Mouse (Mus musculus) skeletal muscle tissue, postnatal 0 days (tissue): ENCODE measurements around the gene Lrit2. TPM values are rescaled to one million over a fixed set of nuclear protein-coding genes. Genes with fewer than 3 reads are reported as not detected.

ENCODE experiments used
- polyA plus RNA-seq: library from polyadenylated mRNA; unstranded; fragments of >200 nt; fragmentation: Nextera tagmentation; extraction: Ambion mirVana; gene quantifications from 2 replicates; pipeline ENCODE4 v1.2.1, GENCODE M21; 2015

Gene Lrit2
- not detected in 2 replicates for polyA plus RNA-seq

DNA sequence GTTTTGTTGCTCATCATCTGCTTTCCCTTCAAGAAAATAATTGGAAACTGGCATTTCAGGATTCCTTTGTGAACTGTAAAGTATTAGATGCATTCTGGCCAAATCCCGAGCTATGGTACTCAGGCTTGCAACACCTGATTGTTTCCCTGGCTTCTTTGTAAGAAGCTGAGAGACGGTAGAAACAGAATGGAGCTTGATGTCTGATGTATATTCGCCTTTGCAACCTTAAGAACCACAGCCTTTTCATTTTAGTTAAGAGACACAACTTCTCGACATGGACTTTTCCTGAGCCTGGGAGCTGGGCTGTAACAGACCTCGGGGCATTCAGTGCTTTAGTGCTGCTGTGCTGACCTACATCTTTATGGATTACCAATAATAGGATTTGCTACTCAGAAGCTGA is at the start of gene Lrit2:
Gene Lrit2 (plus strand): TSS at position 301 of the 400 bp plus-strand sequence.

DNA sequence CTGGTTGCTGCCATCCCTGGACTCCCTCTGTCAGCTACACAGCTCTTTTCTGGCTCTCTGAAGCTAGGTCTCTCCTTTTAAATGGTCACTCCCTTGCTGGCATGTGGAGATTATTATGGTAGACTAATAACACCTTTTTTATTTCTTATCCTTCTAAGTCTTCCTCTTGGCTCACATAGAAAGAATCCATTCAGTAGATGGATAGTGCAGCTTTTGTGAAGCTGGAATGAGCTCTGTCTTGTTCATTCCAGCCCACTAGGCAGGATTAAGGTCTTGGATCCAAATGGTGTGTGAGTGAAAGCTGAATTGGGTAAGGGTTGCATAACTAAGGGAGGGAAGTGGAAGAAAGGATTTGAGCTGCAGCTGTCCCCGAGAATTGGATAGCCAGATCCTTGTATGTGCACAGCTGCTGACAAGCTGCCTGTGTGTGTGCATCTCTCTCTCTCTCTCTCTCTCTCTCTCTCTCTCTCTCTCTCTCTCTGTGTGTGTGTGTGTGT is 18.8 kb upstream of the Lrit2 start, which contains the start of gene Rgr:
Gene Rgr (minus strand): TSS at position 51 of the 497 bp plus-strand sequence.

DNA sequence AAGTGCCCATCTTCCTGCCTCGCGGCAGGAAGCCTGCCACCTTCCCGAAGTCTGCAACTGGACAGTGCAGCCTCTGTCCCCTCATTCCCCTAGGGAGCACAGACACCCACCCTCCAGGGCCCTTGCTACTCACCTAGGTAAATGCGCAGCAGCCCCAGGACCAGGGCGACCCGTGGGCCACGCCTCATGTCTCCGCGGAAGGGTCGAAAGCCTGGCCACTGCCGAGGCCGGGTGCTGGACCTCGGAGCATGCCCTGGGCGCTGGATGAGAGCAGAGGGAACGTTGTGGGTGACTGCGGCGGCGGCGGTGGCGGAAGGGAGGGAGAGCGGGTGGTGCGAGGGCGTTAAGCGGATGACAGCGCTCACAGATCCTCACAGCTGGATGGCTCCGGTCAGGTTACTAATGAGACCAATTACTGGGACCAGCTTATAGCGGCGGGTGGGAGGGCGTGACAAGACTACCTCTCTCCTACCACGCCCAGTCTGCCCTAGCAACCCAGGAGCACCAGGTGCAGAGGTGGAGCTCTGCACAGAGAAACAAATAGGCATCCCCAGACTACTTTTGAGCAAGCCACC is 30.3 kb downstream of the Lrit2 start, which contains the start of gene Cdhr1:
Gene Cdhr1 (minus strand): TSS at position 392 of the 575 bp plus-strand sequence.

DNA sequence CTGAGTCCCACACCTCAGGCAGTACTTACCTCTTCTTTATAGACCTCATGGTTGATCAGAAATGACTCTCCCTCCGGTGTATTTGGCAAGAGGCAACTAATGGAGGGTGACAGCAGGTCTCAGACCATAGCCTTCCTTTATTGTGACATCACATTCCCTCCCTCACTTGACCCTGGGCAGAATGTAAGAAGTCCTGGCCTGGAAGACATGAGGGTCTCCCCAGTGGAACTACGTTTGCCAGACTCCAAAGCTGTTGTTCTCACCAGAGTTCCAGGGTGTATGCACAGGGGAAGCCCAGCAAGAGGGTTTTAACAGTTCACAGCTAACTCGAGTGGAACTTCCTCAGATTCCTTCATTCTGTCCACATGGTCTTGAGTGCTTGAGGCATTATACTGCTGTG is 46.2 kb downstream of the Lrit2 start, which contains the start of gene 2610528A11Rik:
Gene 2610528A11Rik (minus strand): TSS at position 101 of the 400 bp plus-strand sequence.

Other genes starting within 250 kb of the Lrit2 start
- 38.9 and 42.0 TPM in 2 replicates for gene Ccser2, start 99.2 kb upstream of the Lrit2 start, polyA plus RNA-seq
- 1.2 and 2.1 TPM in 2 replicates for gene Rgr, start 19.0 kb upstream of the Lrit2 start, polyA plus RNA-seq
- not detected in 2 replicates for gene Lrit1, start 13.1 kb upstream of the Lrit2 start, polyA plus RNA-seq
- 0.05 TPM in 1 of 2 replicates, not detected in the other for gene Cdhr1, start 30.4 kb downstream of the Lrit2 start, polyA plus RNA-seq
- 0.60 and 0.66 TPM in 2 replicates for gene 2610528A11Rik, start 46.1 kb downstream of the Lrit2 start, polyA plus RNA-seq
- 266 and 287 TPM in 2 replicates for gene Ghitm, start 67.3 kb downstream of the Lrit2 start, polyA plus RNA-seq